Comparison of ENCODE assay signal across 11 mouse cellular contexts in genomic region chr13:97941099-97941498, GRCm38 (mm10).
A peak's percentile ranks its signal among the peaks of the same experiment; 100 is the strongest.
DNase-seq lines count a peak whose midpoint lies in the region; ATAC-seq lines count a peak whose summit lies in the region.
"Had no signal": no experiment of that assay in that cellular context is flagged by ENCODE, and none has a peak within 500 bp of the region (broad histone marks: within the 10 kb centered on the region; RNA-seq: fewer than 3 reads in every experiment).

No protein-coding gene starts in this region.

- peak overlapping the region; percentile 45; the same call in 1 of the 2 replicates for H3K27ac ChIP-seq in hindbrain, embryonic 10.5 days
- no peak overlapping the region for H3K27ac ChIP-seq in hindbrain, embryonic 11.5 days (ENCODE audit: low read depth, low read length)
- H3K27ac ChIP-seq in embryonic facial prominence, embryonic 15.5 days (replicated peaks): peak overlapping the region; percentile 66
- peak overlapping the region; percentile 55 for H3K27ac ChIP-seq in limb, embryonic 13.5 days
- H3K27ac ChIP-seq: hindbrain, postnatal 0 days; neural tube, embryonic 12.5 days had no signal

- H3K4me2 ChIP-seq in hindbrain, embryonic 11.5 days (replicated peaks; ENCODE audit: low read depth, low read length): no peak overlapping the region
- no peak overlapping the region for H3K4me2 ChIP-seq in embryonic facial prominence, embryonic 15.5 days (replicated peaks)
- 0 out of 2 replicates have a peak overlapping the region, but pooled peaks have one; percentile 11 for H3K4me2 ChIP-seq in limb, embryonic 13.5 days (replicated peaks)
- H3K4me2 ChIP-seq: neural tube, embryonic 12.5 days had no signal

- no peak for ATAC-seq in hindbrain, embryonic 11.5 days (ENCODE audit: low FRiP score)
- ATAC-seq in embryonic facial prominence, embryonic 15.5 days (ENCODE audit: insufficient number of reproducible peaks, low FRiP score, low TSS enrichment, low read depth): no peak
- ATAC-seq in limb, embryonic 13.5 days (ENCODE audit: low FRiP score, low read depth): no peak
- ATAC-seq: hindbrain, postnatal 0 days had no signal

- WGBS in hindbrain, embryonic 10.5 days: 61% methylated on average over 6 of the region's 6 CpGs
- WGBS in hindbrain, embryonic 11.5 days: 70% methylated on average over 6 of the region's 6 CpGs
- WGBS in embryonic facial prominence, embryonic 15.5 days: 21% methylated on average over 6 of the region's 6 CpGs
- 18% methylated on average over 6 of the region's 6 CpGs for WGBS in limb, embryonic 13.5 days

- no peaks in the 10 kb centered on the region; the same call in 1 of the 2 replicates for H3K27me3 ChIP-seq in hindbrain, embryonic 10.5 days (ENCODE audit: insufficient read depth, poor library complexity, severe bottlenecking)
- H3K27me3 ChIP-seq in hindbrain, embryonic 11.5 days (ENCODE audit: control insufficient read depth, insufficient read depth, low read length): no peaks in the 10 kb centered on the region
- H3K27me3 ChIP-seq in embryonic facial prominence, embryonic 15.5 days: no peaks in the 10 kb centered on the region
- 0 out of 2 replicates have a peak, but pooled peaks cover 4% of the 10 kb centered on the region for H3K27me3 ChIP-seq in limb, embryonic 13.5 days
- H3K27me3 ChIP-seq: neural tube, embryonic 12.5 days had no signal

- H3K9ac ChIP-seq in hindbrain, embryonic 11.5 days (ENCODE audit: low read depth, low read length): no peak overlapping the region
- no peak overlapping the region for H3K9ac ChIP-seq in embryonic facial prominence, embryonic 15.5 days
- no peak overlapping the region for H3K9ac ChIP-seq in limb, embryonic 13.5 days
- H3K9ac ChIP-seq: neural tube, embryonic 12.5 days had no signal

- peaks cover 9% of the 10 kb centered on the region; the same call in 1 of the 2 replicates for H3K4me1 ChIP-seq in hindbrain, embryonic 10.5 days (replicated peaks)
- H3K4me1 ChIP-seq in hindbrain, embryonic 11.5 days (replicated peaks; ENCODE audit: control insufficient read depth, insufficient read depth, low read length): no peaks in the 10 kb centered on the region
- H3K4me1 ChIP-seq in embryonic facial prominence, embryonic 15.5 days: peaks cover 26% of the 10 kb centered on the region
- peaks cover 52% of the 10 kb centered on the region for H3K4me1 ChIP-seq in limb, embryonic 13.5 days
- H3K4me1 ChIP-seq: neural tube, embryonic 12.5 days had no signal

- H3K4me3 ChIP-seq in hindbrain, embryonic 10.5 days: no peak overlapping the region
- H3K4me3 ChIP-seq in hindbrain, embryonic 11.5 days (ENCODE audit: low read depth, low read length): no peak overlapping the region
- no peak overlapping the region for H3K4me3 ChIP-seq in embryonic facial prominence, embryonic 15.5 days (replicated peaks)
- no peak overlapping the region for H3K4me3 ChIP-seq in limb, embryonic 13.5 days
- H3K4me3 ChIP-seq: neural tube, embryonic 12.5 days had no signal

- H3K9me3 ChIP-seq in hindbrain, embryonic 10.5 days: no peaks in the 10 kb centered on the region
- no peaks in the 10 kb centered on the region for H3K9me3 ChIP-seq in hindbrain, embryonic 11.5 days (ENCODE audit: control insufficient read depth, low read length)
- H3K9me3 ChIP-seq in embryonic facial prominence, embryonic 15.5 days (replicated peaks): no peaks in the 10 kb centered on the region
- no peaks in the 10 kb centered on the region for H3K9me3 ChIP-seq in limb, embryonic 13.5 days
- H3K9me3 ChIP-seq: neural tube, embryonic 12.5 days had no signal

- H3K36me3 ChIP-seq in hindbrain, embryonic 10.5 days: no peaks in the 10 kb centered on the region
- H3K36me3 ChIP-seq in hindbrain, embryonic 11.5 days (ENCODE audit: control insufficient read depth, insufficient read depth, low read length): no peaks in the 10 kb centered on the region
- no peaks in the 10 kb centered on the region for H3K36me3 ChIP-seq in embryonic facial prominence, embryonic 15.5 days
- H3K36me3 ChIP-seq in limb, embryonic 13.5 days: peaks cover 19% of the 10 kb centered on the region
- H3K36me3 ChIP-seq: neural tube, embryonic 12.5 days had no signal

- peak; percentile 17 for DNase-seq in hindbrain, embryonic 10.5 days (ENCODE audit: low spot score)
- DNase-seq in hindbrain, embryonic 11.5 days (ENCODE audit: low spot score): no peak
- DNase-seq in thymus, postnatal 25 days: peak; percentile 29
- no peak for DNase-seq in lung, postnatal 25 days (ENCODE audit: low spot score)
- DNase-seq in MN1 (ENCODE audit: low spot score): no peak
- DNase-seq in layer of hippocampus, postnatal 14 days (ENCODE audit: low spot score in 2 of 2): no peak
- DNase-seq: cerebellum, adult 9-10 months had no signal

Comparison
In these comparisons a context has a peak if more than half of its experiments do, and no peak if none do; other contexts are left out.
1. DNase-seq: peak in hindbrain, embryonic 10.5 days (single experiment) and thymus, postnatal 25 days (single experiment); none in hindbrain, embryonic 11.5 days (single experiment), lung, postnatal 25 days (single experiment), MN1 (single experiment) and layer of hippocampus, postnatal 14 days (0 of 2).